Mouse (Mus musculus) liver, adult 10 weeks (tissue): ENCODE measurements around the gene Ggt1. TPM values are rescaled to one million over a fixed set of nuclear protein-coding genes. Genes with fewer than 3 reads are reported as not detected.

Source experiments
- polyA plus RNA-seq: library from polyadenylated mRNA; stranded (reverse); fragments of 350-450 nt; fragmentation: Illumina TruSeq; extraction: RNeasy Lipid Tissue Mini Kit (QIAGEN cat#74804); gene quantifications from one replicate; pipeline ENCODE4 v1.2.3, GENCODE M21; 2014; ENCODE audit warnings: low read depth, low replicate concordance

Gene Ggt1
- polyA plus RNA-seq: not detected

GRCm38 (mm10) chr10:75561071-75561654 lies at the start of gene Ggt1:
TSS of gene Ggt1 (plus strand) at chr10:75561604.

GRCm38 (mm10) chr10:75517073-75517757 lies 44.2 kb upstream of the Ggt1 start, which contains the start of gene Snrpd3:
TSS of gene Snrpd3 (plus strand) at chr10:75517551.

GRCm38 (mm10) chr10:75517758-75518143 lies 43.7 kb upstream of the Ggt1 start, which contains the start of gene Gucd1:
TSS of gene Gucd1 (minus strand) at chr10:75517972.

GRCm38 (mm10) chr10:75559676-75560548 lies 1.5 kb upstream of the Ggt1 start, which contains the start of gene Lrrc75b:
TSS of gene Lrrc75b (minus strand) at chr10:75560330.

GRCm38 (mm10) chr10:75589129-75589528 lies 27.7 kb downstream of the Ggt1 start, which contains the start of gene Ggt5:
TSS of gene Ggt5 (plus strand) at chr10:75589340.

Other genes with a start within 250 kb of the Ggt1 start
- gene Adora2a, start 244.7 kb upstream of the Ggt1 start, polyA plus RNA-seq: not detected
- gene Upb1, start 160.5 kb upstream of the Ggt1 start, polyA plus RNA-seq: 115 TPM
- 16.3 TPM for gene Snrpd3, start 44.1 kb upstream of the Ggt1 start, polyA plus RNA-seq
- 27.8 TPM for gene Gucd1, start 43.6 kb upstream of the Ggt1 start, polyA plus RNA-seq
- gene Lrrc75b, start 1.3 kb upstream of the Ggt1 start, polyA plus RNA-seq: not detected
- gene Ggt5, start 27.7 kb downstream of the Ggt1 start, polyA plus RNA-seq: 0.66 TPM
- gene Susd2, start 82.4 kb downstream of the Ggt1 start, polyA plus RNA-seq: 0.26 TPM
- gene Cabin1, start 202.7 kb downstream of the Ggt1 start, polyA plus RNA-seq: 1.2 TPM
- gene Ddt, start 211.8 kb downstream of the Ggt1 start, polyA plus RNA-seq: 63.7 TPM
- gene Gm20441, start 219.3 kb downstream of the Ggt1 start, polyA plus RNA-seq: not detected
- 132 TPM for gene Gstt3, start 219.8 kb downstream of the Ggt1 start, polyA plus RNA-seq
- 89.7 TPM for gene Gstt1, start 237.0 kb downstream of the Ggt1 start, polyA plus RNA-seq